Mouse (Mus musculus) urinary bladder, postnatal 25 days (tissue): Measurements from ENCODE around the gene Stoml2.
A peak's percentile ranks its signal among the peaks of the same experiment; 100 is the strongest.

Source experiments
- DNase-seq: peaks from one replicate; pipeline ENCODE4 v3.0.0; 2022; ENCODE audit warnings: low spot score

The Stoml2 gene

DNA sequence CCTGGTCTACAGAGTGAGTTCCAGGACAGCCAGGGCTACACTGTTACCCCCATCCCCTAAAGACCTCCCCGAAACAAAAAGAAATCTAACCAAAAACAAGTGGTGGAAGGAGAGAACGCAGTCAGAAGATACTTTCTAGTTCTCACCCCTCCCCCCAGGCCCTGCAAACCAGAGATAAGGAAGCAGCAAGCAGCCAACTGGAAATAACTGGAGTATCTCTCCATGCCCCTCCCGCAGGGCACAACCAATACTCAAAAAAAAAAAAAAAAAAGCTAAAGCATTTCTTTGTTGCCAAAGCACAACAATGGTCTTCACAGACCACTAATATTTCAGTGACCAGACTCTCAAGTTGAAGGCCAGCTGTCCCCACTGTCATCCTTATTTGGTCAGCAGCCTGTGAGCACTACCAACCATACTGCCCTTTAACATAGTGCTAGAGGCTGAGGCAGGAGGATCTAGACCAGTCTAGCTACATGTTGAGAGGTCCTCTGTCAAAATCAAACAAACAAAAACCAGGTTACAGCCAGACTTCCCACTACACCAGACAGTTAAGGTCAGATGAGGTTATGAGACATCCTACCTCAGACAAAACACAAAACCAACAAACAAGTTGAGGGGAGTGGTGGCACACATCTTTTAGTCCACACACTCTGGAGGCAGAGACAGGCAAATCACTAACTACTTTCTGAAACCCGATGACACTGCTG is 6.5 kb upstream of the Stoml2 start:
- no peak for DNase-seq

GRCm38 (mm10) chr4:43036356-43036755 is 4.8 kb upstream of the Stoml2 start:
- DNase-seq: no peak

DNA sequence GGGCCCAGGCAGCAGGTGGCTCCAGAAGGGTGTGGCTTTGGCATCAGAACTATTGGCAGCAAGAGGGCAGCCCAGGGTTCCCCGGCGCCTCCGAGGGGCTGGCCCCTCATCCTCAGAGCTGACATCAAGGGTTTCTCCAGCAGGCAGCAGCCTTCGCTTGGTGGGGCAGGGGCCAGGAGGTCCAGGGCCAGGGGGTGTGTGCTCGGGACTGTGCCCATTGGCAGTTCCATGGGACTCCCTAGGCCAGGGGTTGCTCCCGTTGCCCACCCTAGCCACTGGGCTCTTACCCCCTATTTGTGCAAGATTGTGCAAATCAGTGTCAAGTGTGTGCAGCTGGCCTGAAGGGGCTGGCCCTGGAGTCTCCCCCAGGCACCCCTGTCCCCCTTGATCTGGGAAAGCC is 4.3 kb upstream of the Stoml2 start:
- DNase-seq: no peak

DNA sequence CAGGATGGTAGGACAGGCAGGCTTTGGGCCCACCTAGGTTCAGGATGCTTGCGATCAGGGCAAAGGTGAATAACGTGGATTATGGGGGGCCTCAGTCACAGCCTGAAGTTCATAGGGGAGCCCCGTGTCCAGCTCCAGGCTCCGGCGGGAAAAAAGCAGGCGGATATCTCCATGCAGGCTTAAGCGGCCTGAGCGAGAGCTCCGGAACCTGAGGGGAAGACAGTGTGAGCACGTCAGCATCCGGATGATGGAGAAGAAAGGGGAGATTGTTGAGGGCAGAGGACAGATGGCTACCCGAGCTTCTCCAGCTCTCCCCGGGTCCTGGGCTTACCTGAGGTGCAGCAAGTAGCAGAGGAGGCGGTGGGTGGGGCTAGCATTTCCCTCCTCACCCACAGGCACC is 2.0 kb upstream of the Stoml2 start:
- no peak for DNase-seq

DNA sequence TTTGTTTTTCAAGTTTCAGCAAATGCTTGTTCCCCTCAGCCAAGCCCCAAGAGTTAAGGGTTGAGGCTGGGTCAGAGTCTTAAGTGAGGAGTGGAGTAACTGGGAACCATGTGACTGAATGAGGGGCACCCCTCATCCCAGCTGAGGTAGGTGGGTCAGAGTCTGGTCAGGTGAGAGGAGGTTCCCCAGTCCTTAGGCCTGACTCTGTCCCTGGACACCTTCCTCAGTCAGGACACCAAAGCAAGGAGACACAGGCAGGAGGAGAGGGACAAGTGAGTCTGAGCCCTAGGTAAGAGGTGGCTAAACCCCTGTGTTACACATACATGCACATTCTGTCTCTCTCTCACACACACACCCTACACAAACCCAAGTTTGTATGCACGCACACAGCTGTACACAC is 991 bp upstream of the Stoml2 start:
- no peak for DNase-seq

- DNase-seq: no peak
Observed at GRCm38 (mm10) chr4:43030780-43031230, 705 bp downstream of the Stoml2 start.

DNA sequence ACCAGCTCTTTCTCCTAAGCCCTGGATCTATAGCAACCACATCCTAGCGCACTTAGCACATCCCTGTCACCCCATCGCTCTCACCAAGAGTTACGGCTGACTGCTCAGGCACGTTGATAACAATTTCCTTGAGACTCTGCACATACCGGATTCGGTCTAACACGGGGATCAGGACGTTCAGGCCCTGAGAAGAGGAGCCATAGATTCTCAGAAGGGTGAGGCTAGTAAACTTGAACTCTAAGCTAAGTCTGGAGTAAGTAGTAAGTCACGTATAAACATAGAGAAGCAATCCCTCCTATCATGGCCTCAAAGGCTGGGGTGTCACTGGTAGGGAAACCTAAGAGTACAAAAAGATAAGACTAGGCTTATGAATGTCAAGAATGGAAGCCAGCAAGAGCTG is 1.2 kb downstream of the Stoml2 start:
- DNase-seq: no peak

GRCm38 (mm10) chr4:43029749-43030148 is 1.8 kb downstream of the Stoml2 start:
- DNase-seq: no peak

GRCm38 (mm10) chr4:43029121-43029520 is 2.4 kb downstream of the Stoml2 start:
- no peak for DNase-seq

DNA sequence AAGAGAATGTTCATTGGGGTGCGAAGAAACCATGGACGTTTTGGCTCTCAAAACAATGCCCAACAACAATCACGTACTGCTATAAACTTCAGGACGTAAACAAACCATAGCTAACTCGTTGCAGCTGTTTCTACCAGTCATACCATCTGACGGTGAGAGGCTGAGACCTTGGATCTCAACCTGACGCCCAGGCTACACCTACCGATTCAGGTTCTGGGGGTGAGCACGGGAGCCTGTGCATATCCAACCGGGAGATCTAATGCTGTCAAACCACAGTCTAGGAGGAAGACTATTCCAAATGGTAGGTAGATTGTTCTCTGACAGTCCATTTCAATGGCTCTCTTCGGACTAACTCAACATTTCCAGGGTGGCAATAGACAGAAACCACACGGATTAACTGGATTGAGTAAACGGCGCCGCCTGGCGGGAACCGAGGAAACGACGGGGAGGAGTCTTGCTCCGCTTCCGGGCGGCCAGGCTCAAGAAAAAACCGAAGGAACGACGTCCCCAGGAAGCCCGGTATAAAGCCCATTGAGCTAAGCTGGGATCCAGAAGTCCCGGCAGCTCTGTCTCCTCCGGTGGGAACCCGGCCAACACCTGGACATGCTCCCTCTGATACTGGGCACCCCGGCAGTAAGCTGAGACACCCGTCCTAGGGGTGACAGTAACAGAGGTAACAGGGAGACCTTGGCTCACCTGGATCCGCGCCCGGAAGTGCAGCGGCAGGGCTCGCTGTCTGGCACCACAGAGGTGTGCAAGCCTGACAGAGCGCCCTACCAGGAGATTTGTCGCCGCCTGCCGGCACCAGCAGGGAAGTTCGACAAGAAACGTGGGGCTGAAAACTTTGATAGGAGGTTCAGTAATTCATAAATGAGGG is 6.2 kb downstream of the Stoml2 start, which contains the start of gene Pigo:
TSS of gene Pigo (minus strand) at position 736 of the 877 bp plus-strand sequence.
- DNase-seq: peak; percentile 93

DNA sequence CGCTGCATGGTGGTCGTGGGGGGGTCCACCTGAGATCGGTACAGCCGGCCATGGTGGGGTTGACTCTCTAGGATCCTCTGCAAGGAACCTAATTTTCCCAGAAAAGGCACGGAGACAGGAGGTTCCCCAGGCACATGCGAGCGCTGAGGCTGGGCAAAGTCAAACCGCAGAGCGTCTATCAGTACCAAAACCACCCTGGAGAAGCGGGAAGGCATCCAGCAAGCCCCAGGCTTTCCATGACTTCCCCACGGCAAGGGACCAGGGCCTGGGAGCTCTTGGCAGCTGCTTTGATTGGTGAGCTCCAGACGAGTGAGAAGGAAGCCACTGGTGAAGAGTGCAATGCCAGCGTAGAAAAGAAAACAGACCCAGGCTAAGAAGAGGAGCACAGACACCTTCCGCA is 6.8 kb downstream of the Stoml2 start:
- no peak for DNase-seq

DNA sequence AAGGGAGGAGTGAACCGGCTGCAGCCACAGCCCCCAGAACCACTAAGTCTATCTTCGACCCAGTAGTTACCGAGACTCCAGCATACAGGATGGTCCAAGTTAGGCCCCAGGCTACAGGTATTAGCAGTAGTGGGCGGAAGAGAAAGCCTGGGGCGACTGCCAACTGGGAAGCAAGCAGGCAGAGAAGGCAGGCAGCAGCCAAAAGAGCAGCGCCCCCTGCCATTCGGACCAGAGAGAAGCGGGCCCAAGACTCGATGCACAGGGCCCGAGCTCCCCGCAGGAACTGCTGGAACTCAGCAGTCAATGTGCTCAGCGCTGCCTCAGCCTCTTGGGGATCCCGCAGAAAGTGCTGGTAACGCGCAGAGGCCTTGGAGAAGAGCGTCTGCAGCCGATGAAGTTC is 10.2 kb downstream of the Stoml2 start:
- no peak for DNase-seq

GRCm38 (mm10) chr4:43020876-43021275 is 10.6 kb downstream of the Stoml2 start:
- no peak for DNase-seq

DNA sequence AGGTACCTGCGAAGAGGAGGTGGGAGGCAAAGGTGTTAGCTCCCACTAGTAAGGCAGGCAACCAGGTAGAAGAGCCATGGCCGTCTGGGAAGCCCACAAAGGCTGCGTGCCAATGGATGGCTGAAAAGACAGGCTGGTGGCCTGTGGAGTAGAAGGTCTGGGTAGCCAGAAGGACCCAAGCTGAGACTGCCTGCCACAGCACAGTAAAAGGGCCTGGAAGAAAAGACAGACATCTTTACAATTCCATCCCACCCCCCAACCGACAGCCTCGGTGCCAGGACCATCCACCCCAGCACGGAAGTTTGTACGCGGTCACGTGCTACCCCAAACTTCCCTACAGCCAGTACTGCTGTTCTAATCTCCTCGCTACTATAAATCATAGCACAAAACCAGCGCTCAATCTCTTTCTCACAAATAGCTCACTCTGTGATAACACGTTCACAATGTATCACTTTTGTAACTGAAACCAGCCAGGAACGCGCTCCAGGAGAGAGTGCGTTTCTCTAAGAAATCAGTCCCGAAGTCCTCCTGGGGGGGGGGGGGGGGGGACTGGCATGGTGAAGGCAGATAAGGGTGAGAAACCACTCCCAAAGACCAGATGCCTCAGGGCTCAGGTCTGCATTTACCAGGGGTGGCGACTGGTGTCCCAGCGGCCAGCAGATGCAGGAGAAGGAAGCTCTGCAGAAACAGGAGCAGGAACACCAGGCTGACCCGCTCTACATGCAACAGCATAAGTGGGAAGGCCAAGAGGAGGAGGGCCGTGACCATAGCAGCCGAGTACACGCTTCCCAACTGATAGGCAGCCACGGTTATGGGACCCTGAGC is 11.7 kb downstream of the Stoml2 start:
- no peak for DNase-seq

DNA sequence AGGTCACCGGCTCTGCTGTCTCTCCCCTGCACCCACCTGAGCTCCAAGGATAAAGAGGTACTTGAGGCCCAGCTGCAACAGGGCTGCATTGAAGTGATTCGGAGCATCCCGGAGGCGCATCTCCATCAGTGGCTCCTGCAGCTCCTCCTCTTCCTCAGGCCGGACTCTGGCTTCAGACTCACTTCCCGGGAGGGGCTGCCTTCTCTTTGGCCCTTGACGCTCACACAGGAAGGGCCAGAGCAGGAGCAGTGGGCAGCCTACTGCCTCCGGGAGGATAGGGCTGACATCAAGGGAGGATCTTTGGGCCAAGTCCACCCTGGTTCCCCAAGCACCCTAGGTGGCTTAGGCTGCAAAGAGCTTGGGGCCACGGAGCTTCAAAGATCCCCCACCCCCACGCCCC is 12.3 kb downstream of the Stoml2 start:
- DNase-seq: no peak

GRCm38 (mm10) chr4:43018156-43018555 is 13.4 kb downstream of the Stoml2 start:
- no peak for DNase-seq

GRCm38 (mm10) chr4:43012091-43012490 is 19.4 kb downstream of the Stoml2 start:
- no peak for DNase-seq

DNA sequence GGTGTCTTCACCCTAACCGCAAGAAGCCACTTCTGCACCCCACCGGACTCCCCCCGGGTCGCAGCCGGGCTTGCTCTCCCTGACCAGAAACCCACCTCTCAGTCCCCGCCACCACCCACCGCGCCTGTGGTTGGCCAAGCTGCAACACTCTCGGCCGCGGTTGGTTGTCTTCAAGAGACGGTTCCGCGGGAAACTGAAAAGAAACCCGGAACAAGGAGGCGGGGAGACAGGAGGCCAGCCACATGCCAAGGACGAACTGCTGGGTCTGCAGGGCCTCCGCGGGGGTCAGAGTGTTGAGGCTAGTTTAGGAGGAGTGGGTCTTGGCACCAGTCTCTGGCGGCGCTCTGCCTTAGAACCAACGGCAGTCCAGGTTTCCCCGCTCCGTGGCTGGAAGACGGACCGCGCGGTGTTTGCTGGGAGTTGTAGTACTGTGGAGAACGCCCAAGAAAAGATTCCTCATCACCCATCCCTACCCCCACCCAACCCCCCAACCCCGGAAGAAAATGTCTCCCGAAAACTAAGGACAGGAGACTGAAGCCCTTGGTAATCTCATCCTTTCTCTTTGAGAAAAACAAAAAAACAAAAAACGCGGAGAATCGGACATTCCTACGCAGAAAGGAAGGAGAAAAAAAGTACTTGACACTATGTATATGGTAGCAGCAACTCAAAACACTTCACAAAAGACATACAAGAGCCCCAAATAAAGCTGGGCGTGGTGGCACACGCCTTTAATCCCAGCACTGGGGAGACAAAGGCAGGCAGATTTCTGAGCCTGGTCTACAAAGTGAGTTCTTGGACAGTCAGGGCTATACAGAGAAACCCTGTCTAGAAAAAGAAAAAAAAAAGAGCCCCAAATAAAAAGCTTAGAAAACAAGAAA is 21.1 kb downstream of the Stoml2 start, which contains the start of gene Fancg:
TSS of gene Fancg (minus strand) at position 346 of the 878 bp plus-strand sequence.
- peak; percentile 78 for DNase-seq

- no peak for DNase-seq
Observed at GRCm38 (mm10) chr4:43005765-43006164, 25.7 kb downstream of the Stoml2 start.

GRCm38 (mm10) chr4:43004951-43005350 is 26.6 kb downstream of the Stoml2 start:
- DNase-seq: no peak

DNA sequence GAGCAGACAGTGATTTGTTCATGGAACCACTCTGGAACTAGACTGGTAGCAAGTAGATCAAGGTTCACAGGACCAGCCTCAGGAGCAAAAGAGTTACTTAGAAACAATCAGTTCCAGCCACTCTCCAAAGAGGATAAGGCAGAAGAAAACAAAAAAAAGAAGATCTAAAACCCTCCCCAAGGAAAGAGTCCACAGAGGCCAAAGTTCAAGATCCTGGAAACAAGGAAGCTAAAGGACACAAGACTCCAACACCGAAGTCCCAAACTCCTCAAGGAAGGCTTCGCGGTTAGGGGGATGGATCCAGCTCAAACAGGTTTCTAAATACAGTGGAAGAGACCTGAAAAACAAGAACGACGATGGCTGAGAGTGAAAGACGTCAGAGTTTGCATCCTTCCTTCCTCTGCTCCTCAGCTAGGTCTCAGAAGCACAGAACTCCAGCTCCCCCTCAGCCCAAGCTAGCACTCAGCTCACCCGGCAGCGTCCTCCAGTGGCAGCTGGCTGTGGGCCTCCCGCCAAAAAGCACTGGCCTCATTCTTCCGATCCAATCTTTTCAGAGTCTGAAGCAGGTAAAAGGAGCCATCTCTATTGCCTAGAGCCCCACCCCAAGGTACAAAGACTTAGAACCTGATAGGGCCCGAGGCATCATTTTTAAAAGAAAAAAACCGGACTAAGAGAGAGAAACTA is 28.6 kb downstream of the Stoml2 start:
- DNase-seq: no peak
